Mouse (Mus musculus): ENCODE results near the gene Sec24d. TPM values are rescaled to one million over a fixed set of nuclear protein-coding genes. Genes with fewer than 3 reads are reported as not detected.
"Not testable (repeated sequence)": the region's sequence is repeated elsewhere in the genome, so short reads cannot be mapped to it uniquely, and the experiment has no call there.

Gene Sec24d
- total RNA-seq, 2 experiments from 2014 or later: 8.2 to 8.4 TPM

DNA sequence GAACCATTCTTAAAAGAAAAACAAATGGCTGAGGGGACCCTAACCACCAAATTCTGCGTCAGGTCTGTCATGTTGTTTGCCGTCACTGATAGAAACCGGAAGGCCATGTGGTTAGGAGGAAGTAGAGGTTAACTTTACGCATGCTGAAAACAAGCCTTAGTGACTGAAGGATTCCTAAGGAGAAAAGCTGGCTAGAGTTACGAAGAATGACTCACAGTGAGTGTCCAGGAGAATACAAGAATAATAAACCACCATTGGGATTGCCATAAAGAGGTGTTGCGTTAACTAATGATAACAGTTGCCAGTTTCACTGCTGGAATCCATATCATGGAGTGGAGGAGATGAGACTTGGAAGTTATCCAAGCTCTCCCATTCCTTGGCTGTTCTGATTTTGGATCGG lies 67.7 kb downstream of the Sec24d start:
- intact Hi-C loops (cut with DNase I): no loop called here
- DNase-seq: no peak

DNA sequence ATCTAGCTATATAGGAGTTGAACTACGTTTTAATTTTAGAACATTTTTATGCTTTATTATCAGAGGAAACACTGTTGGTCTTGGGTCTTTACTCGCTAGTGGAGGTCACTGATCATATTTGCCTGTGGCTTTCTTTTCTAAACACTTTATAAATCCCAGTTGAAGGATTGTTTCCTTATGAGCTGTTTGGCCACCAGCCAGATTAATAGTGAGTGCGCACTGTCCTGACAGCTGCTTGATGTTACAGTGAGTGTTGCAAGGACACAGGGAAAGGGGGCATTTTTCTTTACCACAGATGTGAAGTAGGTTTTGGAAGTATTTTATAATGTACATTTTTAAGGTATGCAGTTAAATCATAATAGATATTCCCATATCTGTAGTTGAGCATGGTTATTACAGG lies 68.2 kb downstream of the Sec24d start:
- intact Hi-C loops (cut with DNase I): no loop called here
- no peak for DNase-seq

DNA sequence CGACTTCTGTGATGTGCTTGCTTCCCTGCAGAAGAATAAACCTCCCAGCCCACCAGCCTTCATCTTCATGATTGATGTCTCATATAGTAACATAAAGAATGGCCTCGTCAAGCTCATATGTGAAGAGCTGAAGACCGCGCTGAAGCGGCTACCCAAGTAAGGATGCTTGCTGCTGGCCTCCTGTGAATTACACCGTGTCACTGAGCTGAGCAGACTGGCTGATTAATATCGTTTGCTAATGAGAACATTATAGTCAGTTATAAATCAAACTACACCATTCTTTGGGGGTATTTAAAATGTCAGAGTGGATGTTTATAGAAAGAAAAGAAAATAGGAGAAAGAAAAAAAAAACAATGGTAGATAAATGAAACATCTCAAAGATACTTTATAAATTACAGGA lies 69.2 kb downstream of the Sec24d start:
- DNase-seq: no peak
- intact Hi-C loops (cut with DNase I): no loop called here

DNA sequence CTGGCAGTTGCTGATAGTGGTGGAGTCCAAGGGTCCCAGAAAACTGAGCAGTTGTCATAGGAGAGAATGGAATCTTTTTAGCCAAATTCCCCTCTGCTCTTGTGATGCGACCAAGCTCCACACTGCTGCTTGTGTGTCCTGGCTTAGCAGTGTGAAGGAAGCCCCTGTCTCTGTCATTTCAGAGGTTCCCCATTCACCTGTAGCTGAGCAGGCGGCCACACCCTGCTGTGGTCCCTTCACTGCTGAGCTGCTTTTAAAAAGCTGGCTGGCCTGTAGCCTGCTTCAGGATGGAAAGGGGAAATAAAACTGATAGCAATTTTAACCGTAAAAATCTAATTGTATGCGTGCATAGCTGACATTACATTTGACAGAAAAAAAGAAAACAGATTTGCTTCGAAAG lies 69.7 kb downstream of the Sec24d start:
- no peak for DNase-seq
- intact Hi-C loops (cut with DNase I): no loop called here

DNA sequence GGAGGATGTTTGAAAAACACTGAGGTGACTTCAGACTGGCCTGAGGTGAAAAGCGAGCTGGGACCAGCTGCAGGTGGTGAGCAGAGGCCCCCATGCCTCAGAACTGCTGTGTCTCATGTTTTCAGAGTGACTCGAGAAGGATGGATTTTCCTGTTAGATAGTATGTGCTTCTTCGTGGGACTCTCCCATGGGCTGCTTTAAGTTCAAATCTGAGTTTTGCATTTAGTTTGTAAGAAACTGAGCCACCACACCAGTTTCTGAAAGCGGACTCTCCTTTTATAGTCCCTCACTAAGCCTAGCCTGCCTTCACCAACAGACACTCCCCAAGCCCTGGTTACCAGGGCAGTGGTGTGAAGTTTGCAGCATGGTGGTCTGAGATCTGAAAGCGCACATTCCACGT lies 70.6 kb downstream of the Sec24d start:
- intact Hi-C loops (cut with DNase I): no loop called here
- no peak for DNase-seq

DNA sequence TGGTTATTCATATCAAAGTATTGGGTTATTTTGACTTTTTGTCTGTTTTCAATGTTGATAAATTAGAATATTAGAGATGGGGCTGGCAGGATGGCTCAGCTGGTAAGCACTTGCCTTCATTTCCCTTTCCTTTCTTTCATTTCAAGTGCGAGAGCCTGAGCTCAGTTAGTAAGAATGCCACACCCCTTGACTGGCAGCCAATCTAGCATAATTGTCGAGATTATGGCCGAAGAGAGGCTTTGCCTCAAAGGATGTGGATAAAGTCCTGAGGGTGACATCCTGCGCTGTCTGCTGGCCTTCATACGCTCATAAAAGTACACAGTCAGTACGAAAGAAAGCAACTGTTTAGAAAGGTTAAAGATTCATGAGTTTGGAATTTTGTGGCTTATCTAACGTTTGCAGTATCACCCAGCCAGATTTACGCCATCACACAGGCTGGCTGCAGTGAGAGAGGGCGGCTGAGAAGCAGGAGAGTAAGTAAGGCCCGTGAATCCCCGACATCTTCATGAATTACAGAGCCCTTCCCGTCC lies 71.5 kb downstream of the Sec24d start:
- intact Hi-C loops (cut with DNase I): no loop called here
- DNase-seq: no peak

DNA sequence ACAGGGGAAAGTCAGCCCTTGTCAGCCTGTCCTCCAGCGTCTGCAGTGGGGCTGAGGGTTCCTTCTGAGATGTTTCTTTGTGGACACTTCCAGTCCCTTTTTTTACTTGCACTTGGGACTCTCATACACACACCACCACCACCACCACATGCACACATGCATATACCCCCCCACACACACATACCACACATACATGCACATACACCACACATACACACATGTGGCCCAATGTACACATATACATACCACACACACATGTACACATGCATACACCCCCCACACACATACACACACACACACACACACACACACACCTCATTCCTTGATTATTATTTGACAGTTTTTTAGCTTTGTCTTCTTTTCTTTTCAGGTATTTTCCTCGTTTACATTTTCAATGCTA lies 73.8 kb downstream of the Sec24d start:
- no peak for DNase-seq
- intact Hi-C loops (cut with DNase I): no loop called here

DNA sequence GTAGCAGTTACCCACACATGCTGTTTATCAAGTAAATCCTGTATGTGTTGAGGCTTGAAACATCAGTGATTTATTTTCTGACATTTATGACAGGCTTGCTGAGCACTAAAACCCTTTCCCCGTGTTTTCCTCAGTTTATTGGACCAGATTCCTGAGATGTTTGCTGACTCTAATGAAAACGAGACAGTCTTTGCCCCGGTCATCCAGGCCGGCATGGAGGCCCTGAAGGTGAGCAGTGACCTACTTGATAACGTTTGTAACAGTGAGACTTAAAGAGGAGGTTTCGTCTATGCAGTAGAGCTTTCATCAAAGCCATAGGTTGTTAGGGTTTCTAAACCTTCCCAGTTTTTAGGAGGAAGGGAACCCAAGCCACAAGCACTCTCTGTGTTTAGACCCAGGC lies 76.4 kb downstream of the Sec24d start:
- DNase-seq: no peak
- intact Hi-C loops (cut with DNase I): no loop called here

DNA sequence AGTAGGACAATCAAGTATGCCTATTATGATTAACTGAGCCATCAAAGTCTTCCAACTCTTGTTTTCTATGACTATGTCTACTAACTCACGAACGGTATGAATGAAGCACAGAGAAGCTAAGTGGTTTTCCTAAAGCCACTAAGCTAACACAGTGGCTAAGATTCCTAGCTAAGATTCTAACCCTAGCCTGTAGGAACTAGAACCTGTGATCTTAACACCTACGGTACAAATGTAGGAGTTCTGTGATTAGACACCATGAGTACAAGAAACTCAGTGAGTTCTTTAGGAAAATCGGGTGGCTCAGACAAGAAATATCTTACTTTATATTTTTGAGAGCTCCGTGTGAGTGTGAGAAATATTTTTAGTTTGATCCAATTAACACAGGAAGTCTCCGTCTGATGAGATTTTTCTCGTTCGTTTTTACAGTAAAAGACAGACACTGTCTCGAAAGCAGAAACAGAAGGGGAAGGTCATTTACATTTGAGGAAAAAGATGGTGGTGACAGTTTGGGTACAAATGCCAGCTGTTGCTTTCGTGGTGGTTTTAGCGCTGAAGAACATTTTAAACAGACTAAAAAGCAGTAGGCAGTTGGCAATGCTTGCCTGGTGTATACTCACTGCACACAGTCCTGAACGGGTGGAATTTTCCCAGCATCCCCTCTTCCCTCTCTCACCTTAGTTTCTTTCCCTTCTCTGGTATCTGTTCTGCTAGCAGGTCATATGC lies 81.0 kb downstream of the Sec24d start:
- intact Hi-C loops (cut with DNase I): no loop called here

DNA sequence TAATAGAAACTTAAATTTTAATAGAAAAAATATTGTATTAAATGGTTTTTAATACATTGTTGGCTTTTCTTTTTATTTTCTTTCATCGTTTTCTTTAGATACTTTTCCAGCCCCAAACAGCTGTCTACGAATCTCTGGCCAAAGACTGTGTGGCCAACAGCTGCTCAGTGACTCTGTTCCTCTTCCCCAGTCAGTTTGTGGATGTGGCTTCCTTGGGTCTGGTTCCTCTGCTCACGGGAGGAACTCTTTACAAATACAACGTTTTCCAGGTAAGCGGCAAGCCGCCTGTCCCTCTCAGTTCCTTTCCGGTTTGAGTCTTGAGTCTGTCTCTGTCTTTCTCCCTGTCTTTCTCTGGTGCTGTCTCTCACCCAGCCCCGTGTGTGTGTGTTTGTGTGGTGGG lies 83.3 kb downstream of the Sec24d start:
- intact Hi-C loops (cut with DNase I): loop anchor here (5.0 to 10.0 kb wide), 3 partner anchors 113 to 416 kb away; partner anchors contain the start of gene Synpo2
- no peak for DNase-seq

More for the DNA sequence above, 81.0 kb downstream of the Sec24d start:
- DNase-seq: no peak

DNA sequence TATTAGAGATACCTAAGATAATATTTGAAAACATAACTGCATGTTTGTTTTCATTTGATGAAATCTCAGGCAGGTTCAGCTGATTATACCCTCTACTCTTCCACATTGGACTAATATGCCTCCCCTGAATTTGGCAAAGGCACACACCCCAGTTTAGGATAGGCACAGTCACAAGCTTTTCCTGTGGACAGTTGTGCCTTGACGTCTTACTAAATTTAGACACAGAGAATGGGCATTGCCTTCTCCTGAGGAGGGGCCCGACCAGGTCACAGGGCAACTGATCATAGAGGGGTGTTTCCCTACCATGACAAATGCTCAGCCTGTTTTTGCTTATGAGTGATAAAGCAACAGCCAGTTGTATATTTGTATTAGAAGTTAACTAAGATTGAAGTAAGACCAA lies 84.3 kb downstream of the Sec24d start:
- DNase-seq: no peak
- intact Hi-C loops (cut with DNase I): loop anchor here (5.0 to 10.0 kb wide), 3 partner anchors 114 to 417 kb away; partner anchors contain the start of gene Synpo2

DNA sequence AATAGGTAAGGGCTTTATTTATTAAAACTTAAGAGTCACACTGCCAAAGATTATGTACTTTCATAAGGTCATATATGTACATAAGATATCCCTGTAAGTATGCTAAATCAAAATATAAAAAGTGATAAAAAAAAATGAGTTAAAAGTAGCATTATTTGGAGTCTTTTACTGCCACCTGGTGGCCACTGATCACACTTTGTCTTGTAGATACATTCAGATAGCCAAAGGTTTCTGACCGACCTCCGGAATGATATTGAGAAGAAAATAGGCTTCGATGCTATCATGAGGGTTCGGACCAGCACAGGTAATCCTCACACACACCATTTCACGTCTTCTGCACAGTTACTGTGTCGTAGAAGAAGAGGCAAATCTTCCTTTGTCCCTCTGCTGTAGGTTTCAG lies 85.9 kb downstream of the Sec24d start:
- intact Hi-C loops (cut with DNase I): loop anchor here (5.0 to 10.0 kb wide), 3 partner anchors 116 to 418 kb away; partner anchors contain the start of gene Synpo2
- no peak for DNase-seq

DNA sequence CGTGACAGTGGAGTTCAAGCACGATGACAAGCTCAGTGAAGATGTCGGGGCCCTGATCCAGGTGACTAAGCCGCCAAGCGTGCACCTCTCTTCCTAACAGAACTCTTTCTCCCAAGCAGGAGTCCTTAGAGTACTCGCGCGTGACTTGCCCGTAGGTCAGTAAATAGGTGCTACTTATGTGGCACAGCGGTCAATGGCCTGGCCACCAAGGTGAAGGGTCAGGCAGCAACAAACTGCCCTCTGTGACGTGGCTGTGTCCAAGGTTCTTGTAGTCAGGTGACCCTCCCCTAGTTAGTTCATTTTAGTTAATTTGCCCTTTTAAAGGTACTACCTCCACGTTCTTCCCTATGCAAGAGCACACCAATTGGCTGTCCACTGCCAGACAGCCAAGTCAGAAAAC lies 86.4 kb downstream of the Sec24d start:
- DNase-seq: no peak
- intact Hi-C loops (cut with DNase I): loop anchor here (5.0 to 10.0 kb wide), 3 partner anchors 116 to 419 kb away; partner anchors contain the start of gene Synpo2

DNA sequence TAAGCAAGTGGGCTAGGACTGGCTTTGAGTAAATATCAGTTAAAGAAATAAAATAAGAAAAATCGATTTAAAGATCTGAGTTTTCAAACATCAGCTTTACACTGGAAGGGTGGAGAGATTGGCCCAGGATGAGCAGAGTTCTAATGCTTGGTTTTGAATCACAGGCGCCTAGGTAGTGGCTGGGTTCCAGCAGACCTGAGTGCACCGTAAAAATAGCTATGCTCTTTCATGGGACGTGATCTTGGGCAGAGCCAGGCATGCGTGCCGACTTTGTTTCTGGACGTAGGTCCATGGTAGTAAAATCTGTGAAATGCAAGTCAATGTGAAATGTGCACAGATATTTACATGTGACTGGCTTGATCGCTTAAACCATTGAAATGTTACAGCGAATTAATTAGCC lies 87.1 kb downstream of the Sec24d start:
- intact Hi-C loops (cut with DNase I): loop anchor here (5.0 to 10.0 kb wide), 3 partner anchors 117 to 420 kb away; partner anchors contain the start of gene Synpo2
- no peak for DNase-seq

DNA sequence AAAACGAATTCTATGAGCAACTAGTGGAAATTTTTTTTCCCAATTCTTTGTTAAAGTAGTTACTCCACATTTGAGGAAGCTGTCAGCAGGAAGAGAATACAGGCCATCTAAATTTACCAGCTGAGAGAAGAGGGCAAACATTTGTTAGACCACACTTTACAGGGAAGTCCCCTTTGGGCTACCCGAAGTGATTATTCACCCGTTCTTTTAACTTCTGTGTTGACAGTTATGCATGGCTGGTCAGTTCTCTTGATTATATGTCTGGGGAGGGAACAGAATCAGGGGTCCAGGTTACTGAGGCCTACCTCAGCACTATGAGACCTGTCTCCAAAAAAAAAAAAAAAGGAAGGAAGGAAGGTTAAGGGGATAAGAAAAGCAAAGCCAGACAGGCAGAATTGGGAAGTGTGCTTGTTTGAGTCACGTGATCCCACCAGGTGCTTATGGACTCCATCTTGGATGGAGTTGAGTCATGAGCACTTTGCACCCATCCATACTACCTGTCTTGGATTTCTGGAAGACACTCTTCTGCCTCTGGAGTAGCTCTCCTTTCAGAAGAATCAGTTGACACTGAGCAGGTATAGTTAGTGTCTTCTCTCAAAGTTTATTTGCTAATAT lies 89.2 kb downstream of the Sec24d start:
- DNase-seq: no peak
- intact Hi-C loops (cut with DNase I): loop anchor here (10.0 kb wide), 1 partner anchor 422 kb away; no protein-coding TSS in a partner anchor

DNA sequence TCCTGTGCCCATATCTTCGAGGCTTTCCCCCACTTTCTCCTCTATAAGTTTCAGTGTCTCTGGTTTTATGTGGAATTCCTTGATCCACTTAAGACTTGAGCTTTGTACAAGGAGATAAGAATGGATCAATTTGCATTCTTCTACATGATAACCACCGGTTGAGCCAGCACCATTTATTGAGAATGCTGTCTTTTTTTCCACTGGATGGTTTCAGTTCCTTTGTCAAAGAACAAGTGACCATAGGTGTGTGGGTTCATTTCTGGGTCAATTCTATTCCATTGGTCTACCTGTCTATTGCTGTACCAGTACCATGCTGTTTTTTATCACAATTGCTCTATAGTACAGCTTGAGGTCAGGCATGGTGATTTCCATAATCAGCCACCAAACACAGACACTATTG lies 99.6 kb downstream of the Sec24d start:
- DNase-seq; intact Hi-C loops (cut with DNase I): not testable (repeated sequence)

DNA sequence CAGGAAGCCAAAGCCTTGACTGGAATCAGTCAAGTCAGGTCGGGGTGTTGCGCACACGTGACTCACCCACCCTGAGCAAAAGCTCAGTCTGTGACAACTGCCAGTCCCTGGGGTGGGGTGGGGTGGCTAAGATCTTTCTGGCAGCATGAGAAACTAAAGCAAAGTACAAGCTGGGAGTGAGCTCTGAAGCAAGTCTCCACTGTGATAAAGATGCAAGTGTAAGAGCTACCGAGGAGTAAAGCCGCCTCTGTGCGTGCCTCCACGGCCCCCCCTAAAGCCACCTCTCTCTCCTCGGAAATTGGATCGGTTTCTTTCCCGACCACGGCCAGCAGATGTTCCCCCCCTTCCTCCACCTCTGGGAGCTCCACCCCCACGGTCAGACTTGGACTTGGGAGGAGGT lies 101.9 kb downstream of the Sec24d start:
- peak in 1 of 2 experiments; percentile 9 for DNase-seq
- intact Hi-C loops (cut with DNase I): no loop called here

DNA sequence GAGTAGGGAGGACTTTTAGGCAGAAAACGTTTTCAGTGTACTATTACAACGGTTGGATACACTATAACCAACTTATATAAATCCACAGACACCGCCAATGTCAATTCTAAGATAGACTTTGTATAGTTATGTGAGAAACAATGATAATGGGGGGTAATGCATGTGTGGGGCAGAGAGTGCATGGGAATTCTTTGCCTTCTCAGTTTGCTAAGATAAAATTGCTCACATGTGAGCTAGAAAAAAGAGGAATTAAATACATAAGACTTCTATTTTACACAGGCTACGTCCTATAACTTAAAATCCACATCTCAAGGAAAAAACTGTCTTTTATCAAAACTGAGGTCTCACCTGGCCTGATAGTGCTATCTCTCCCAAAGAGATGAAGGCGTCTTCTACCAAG lies 103.7 kb downstream of the Sec24d start:
- no peak for DNase-seq
- intact Hi-C loops (cut with DNase I): no loop called here

DNA sequence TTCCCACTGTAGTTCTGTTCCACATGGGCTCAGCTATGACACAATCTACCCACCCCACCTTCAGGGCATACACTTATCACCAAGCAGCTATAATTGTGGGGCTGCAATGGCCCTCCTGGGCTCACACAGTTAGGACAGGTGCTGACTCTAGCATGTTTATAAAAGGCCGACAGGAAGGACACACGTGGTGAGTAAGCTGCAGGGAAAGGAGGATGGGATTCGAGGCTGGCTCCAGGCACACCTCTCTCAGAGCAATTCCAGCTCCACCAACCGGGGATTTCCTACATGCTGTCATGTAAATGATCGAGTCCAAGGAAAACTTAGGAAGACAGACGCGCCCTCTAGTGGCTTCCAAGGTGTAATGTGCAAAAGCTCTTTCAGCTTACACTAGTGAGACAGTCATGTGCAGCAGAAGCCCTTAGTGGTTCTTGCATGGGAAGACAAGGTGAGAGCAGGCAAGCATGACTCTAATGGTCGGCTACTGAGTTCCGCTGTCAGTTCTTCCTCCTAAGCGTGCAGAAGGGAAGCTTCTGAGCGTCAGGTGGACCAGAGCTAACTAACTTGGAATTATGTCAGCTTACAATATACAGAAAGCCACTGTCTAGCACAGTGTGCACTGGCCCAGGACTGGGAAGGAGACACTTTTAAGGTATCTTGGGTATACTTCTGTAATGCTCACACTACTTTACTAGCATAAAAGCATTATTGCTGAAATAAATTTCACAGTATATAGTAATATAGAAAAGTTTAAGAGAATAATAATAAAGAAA lies 104.7 kb downstream of the Sec24d start:
- intact Hi-C loops (cut with DNase I): no loop called here
- peak; percentile 38 to 56 for DNase-seq

DNA sequence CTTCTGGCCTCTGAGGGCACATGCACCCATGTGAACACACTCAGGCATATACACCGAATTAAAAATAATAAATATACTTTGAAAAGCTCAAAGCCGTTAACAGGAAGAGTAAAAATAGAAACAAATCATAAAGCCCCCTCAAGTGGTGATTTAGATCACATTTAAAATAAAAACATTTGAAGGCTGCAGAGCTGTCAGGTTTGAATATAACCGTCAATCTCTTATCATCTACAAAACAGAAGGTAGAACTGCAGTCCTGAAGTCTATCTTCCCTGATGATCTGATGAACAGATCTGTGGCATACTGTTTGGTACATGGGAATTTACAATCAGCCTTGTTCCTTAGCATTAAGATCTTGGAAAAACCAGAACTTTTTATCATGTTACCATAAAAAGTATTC lies 109.3 kb downstream of the Sec24d start:
- intact Hi-C loops (cut with DNase I): no loop called here
- DNase-seq: no peak

DNA sequence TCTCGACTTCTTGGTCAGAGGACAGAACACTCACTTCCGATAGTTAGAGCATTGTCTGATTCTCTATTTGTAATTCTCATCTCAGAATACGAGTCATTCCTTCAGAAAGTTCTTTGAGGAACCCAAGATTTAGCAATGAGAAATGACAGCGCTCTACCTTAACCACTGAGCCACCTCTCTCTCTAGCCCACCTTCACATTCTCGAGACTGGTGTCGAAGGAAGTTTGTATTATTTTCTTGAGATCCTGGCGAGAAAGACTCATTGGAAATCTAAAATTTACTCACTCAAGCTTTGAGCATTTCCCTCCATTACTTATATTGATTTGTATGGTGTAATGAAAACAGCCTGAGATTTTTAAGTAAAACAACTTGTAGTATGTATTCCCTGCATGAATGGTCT lies 117.2 kb downstream of the Sec24d start:
- DNase-seq: no peak
- intact Hi-C loops (cut with DNase I): no loop called here

All from gastrocnemius, postnatal 36 days (tissue).